Mouse (Mus musculus) mouse trophoblast stem cell (cell line): Measurements from ENCODE around the gene Myo6.

Experiments
- in situ Hi-C, 2 experiments: fragments of 300-500 bp; cut with MseI, MboI; formaldehyde crosslinking; loops; 2 replicates in 1 of 2; 3 replicates in 1 of 2; pipeline ENCODE4 v1.15.1; 2025

The Myo6 gene

GRCm38 (mm10) chr9:80181692-80182091 lies 16.9 kb downstream of the Myo6 start:
- in situ Hi-C loops = no loop called here

DNA sequence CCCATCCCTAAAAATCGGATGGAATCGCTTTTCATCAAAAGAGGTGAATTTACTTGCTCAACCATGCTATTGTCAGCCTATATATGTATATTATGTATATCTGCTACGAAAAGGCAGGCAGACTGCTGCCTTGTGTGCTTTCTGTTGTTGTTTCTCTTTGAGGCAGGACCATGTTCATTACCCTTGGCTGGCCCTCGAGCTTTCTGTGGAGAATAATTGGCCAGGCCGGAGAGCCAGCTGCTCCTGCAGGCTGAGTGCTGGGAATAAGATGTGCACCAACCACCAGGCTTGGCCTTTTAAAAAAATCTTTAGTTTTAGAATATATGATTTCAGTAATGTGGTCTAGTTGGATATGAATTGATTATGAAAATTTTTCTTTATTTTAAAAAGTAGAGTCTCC lies 19.3 kb downstream of the Myo6 start:
- in situ Hi-C loops = no loop called here

DNA sequence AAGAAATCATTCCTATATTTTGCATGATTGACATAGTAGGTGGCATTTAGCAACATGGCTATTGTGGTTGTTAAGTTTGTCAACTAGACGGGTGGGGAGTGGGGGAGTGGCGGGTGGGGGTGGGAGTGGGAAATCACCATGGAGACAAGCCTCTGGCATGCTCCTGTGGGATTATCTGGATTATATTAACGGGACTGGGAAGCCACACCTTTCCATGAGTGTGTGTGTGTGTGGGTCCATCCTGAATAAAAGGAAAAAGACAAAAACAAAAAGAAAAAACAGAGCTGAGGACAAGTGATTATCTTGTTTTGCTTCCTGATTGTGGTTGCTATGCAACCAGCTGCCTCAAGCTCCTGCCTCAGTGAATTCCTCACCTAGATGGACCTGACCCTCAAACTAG lies 20.9 kb downstream of the Myo6 start:
- in situ Hi-C loops = no loop called here

- in situ Hi-C loops = no loop called here
Observed at GRCm38 (mm10) chr9:80186693-80187092, 21.9 kb downstream of the Myo6 start.

DNA sequence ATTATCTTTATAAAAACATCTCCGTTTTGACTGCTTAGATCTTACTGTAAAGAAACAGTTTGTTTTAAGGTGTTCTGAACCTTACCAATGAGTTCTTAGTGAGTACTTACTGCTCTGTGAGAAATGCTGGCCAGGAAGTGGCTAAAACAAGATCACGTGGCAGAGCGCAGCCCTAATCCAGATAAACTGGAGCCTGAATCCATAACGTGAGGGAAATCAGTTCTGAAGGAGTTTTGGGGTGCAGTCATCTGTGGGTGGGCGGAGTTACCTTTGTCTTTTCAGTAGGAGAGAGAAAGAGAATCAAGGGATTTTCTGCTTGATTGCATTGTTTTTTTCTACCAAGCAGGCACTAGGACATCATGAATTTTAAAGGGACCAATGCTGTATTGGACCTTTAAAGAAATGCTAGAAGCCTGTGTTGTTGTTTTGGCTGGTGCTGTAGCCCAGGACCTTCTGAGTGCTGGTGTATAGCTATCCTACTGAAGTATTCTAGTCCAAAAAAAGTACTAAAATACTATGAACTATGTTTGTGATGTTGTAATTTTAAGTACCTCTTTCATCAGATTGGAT lies 23.6 kb downstream of the Myo6 start:
- in situ Hi-C loops = no loop called here

DNA sequence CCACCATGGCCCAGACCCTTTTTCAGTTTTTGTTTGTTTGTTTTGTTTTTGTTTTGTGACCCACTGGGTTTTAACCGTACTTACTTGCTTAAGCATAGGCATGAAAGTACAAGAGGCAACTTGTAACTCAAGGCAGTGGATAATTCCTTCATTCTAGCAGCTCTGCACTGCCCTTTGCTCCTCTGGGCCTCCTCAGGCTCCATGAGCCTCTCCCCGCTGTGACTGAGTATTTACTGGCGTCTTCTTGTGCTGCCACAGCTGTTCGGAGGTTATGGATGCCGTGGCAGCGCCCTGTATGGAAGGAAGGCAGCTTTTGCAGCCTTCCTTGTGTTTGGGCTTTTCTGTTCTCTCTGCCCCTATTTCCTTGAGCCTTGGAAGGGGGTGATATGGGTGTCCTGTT lies 26.4 kb downstream of the Myo6 start:
- in situ Hi-C loops = no loop called here

DNA sequence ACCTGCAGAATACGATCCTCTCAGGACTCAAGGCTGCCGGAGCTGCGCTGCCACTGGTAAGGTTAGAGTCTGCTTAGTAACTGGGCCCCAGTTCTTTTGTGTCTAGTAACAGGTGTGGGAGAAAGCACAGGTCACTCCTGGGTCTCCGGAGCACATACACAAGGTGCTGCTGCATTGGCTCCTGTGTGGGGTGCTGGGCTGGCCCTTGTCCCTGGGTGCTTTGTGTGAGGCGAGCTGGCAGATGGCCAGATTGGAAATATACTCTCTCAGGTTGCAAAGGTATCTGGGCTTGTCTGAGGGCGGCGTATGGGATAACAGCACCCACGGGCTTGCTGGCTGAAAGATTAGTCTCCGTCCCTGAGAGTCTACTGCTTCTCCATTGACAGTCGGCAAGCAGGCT lies 27.5 kb downstream of the Myo6 start:
- in situ Hi-C loops = no loop called here

DNA sequence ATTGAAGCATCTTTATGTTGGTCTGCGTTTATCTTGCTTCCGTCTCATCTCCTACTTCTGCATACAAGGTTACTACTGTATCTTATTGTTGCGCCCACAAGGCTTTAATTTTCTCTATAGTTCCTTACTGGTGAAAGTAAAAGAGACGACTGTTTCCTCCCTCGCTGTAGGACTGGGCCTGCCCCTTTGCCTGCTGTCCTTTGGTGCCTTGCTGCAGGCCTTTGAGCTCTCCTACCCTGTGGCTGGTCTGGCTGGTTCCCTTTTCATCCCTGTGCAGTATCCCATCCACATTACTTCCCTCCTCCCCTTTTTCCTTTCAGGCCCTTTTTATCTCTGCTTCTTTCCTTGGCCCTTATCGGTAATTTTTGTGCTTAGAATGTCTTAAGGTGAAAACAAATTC lies 29.6 kb downstream of the Myo6 start:
- in situ Hi-C loops = no loop called here

GRCm38 (mm10) chr9:80196161-80196560 lies 31.3 kb downstream of the Myo6 start:
- in situ Hi-C loops = no loop called here

GRCm38 (mm10) chr9:80197233-80197632 lies 32.4 kb downstream of the Myo6 start:
- in situ Hi-C loops = no loop called here

DNA sequence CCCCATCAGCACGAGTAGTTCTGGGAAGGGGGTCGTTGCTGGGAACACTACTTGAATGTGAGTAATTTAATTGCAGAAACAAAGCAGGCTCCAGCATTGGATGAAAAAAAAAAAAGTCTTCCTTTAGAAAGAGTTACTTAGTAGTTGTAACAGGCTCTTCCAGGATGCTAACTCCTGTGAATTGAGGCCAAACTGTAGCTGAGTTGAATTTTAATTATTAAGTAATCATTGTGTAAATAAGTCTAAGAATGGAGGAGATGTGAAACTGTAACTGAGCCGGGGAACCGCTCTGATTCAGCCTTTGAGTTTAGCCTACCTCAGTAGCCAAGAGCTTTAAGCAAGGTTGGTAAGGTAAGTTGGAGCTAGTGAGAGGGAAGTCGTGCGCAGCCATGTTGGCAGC lies 36.0 kb downstream of the Myo6 start:
- in situ Hi-C loops = no loop called here

DNA sequence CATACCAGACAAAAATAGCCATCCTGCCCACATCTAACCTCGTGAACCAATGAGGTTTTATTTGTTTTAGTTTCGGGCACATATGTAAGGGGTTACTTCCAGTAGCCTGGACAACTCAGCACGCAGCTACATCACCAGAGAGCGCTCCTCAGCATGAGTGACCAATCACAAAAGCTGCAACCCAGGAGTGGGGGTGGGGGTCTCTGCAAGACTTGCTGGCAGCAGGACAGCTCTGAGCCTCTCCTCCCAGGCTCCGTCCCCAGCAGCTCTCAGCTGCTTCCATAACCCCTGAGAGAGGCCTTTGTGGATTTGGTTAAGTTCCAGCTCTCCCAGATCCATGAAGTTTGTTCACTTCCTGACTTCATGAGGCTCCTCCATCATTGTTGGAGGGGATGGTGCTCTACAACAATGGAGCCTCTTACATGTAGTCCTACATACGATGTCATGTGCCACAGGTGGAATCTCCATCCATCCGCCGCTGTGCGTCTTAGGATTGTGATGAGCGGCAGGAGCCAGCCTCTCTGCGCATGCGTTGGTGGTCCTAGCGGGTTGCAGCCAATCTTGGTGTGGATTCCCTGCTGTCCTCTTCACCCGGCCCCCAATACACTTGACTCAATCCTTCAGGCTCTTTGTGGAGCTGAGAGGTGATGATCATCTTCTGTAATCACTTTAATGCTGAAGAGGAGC lies 37.7 kb downstream of the Myo6 start:
- in situ Hi-C loops = no loop called here

DNA sequence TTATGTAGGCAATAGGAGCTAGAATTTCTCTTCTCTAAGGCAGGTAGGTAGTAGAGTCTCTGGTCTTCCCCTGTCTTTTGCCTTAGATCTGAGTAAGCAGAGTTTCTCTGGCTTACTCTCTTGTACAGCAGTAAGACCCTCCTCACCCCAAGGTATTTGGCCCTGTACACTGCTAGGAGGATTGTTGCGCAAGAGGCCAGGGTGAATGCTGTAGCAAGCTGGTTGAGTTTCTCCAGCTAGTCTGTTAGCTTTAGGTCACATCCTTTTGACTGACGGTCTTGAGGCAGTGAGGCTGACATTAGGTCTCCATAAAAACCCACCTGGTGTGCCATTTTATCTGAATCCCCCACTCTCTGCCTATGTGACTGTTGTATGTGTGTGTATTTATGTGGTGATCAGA lies 43.9 kb downstream of the Myo6 start:
- in situ Hi-C loops = no loop called here

GRCm38 (mm10) chr9:80209459-80209858 lies 44.6 kb downstream of the Myo6 start:
- in situ Hi-C loops = no loop called here

DNA sequence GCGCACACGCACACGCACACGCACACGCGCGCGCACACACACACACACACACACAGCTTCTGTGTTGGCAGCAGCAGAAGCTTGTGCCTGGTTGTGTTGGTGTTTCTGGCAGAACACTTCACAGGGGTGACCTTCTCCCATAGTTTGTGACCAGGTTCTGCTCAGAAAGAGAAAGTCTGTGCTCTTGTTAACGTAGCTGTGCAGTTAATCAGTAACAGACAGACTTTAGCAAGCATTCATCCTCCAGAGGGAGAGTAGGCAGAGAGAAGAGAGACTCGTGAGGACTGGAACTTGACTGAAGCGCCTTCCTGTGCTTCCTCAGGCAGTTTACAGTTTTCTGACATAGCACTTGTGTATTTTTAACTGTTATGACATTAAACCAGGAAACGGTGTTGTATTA lies 45.3 kb downstream of the Myo6 start:
- in situ Hi-C loops = no loop called here

DNA sequence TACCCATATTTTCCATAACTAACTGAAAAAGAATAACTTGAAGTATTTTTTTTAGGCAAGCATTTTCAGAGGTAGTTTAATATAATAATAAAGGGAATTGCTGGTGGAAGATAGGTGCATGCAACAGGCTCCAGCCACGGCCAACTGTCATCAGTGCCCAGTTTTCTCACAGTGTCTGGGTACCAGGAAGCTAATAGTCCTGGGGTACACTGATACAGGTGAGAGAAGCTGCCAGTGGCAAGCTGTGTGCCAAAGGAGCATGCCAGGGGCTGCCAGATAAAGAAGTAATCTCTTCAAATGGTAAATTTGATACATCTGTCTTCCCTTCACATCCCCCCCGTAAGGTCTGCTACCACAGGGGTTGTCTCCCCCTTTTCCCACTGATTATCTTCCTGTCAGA lies 48.6 kb downstream of the Myo6 start:
- in situ Hi-C loops = no loop called here

DNA sequence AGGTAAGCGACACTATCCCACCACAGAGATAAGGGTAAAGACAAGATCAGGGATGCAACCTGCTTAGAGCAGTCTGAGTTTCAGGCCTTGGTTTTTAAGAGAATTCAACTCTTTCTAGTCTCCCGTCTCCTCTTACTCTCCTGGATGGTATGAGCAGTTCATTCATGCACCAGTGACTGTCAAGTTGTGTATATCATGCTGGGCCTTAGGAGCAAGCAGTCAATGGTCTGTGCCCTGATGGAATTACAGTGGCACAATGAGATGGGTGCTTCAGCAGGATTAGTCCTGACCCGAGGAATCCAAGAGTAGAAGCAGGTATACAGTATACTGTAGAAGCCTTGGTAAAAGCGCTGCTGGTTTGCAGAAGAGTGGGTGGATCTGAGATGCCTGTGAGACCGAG lies 50.7 kb downstream of the Myo6 start:
- in situ Hi-C loops = no loop called here

GRCm38 (mm10) chr9:80216786-80217501 lies 52.1 kb downstream of the Myo6 start:
- in situ Hi-C loops = no loop called here

DNA sequence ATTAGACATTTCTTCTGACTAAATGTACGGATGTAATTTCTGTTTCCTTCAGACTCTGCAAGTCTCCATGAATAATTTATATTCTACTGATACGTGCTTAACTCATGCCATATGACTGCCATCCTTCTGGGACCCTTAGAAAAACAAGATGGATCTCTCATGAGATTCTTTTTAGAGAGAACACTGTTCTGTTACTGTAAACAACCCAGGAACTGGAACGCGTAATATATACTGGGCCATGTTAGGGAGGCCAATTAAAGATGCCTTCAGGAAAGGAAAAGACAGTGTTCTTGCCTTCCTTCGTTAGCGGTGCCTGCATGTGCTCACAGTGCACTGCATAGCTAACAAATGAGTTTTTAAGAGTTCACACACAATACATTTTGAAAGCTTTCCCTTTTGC lies 53.9 kb downstream of the Myo6 start:
- in situ Hi-C loops = no loop called here

DNA sequence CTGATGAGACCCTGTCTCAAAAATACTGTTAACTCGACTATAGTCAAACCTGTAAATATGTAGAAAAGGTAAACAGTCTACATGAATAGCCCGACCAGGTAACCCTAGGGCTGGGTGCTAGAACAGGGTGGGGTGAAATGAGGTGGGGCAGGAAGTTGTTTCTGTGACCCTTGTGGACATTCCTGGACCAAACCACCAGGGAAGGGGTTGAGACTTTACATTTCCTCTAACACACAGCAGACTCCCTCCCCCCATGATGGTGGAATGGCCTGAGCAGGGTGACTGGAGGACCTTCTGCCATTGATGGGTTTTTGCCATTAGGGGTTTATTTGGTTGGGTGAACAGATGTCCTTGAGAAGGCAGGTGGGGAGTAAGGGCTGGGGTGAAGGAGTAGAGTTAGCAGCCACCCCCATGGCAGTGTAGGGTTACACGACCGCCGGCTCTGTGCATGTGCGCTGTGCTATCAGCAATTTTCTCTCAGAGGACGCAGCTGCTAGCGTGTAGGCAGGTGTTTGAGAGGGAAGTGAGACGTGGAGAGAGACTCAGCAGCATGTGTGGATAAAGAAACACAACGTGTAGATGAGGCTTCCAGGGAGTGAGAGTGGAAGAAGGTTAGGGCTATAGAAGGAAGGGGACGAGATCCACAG lies 59.3 kb downstream of the Myo6 start:
- in situ Hi-C loops = no loop called here

- in situ Hi-C loops = no loop called here
Observed at GRCm38 (mm10) chr9:80226579-80227325, 61.9 kb downstream of the Myo6 start.

DNA sequence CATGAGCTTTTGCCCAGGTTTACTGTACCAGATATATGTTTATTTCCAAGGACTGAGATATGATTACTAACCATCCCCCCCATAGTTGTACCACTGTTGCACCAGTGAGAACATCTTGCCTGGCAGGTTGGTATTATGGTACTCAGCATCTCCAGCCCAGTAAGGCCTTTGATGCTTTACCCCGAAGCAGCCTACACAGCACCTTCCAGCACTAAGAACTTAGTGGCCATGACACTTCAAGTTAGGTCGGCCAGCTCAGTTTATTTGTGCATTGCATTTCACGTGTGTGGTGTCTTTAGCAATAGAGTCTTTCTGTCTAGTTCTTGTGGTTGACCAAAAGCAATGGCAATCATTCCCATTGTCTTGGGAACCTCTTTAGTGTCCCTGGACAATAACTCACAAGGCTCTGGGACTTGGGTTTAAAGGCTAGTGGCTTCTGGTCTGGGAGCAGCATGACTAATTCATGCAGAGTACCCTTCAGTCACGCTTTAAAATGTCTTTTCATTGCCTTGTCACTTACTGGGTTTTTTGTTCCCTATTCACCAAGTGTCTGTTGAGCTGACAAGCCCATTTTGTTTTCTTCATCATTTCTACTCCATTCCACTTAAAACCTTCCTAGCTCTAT lies 69.1 kb downstream of the Myo6 start:
- in situ Hi-C loops = no loop called here
